Mouse (Mus musculus) fibroblast of lung, adult 2 months (primary cell): ENCODE results near the gene Cd99l2.

Experiments
- DNase-seq: peaks from one replicate; pipeline ENCODE4 v3.0.0-alpha.2; 2011; ENCODE audit warnings: low read depth

The Cd99l2 gene

GRCm38 (mm10) chrX:71468639-71469295 lies 23.9 kb downstream of the Cd99l2 start:
- no peak for DNase-seq

GRCm38 (mm10) chrX:71467491-71467890 lies 25.2 kb downstream of the Cd99l2 start:
- DNase-seq = no peak

- DNase-seq = no peak
Observed at GRCm38 (mm10) chrX:71465417-71465816, 27.2 kb downstream of the Cd99l2 start.

GRCm38 (mm10) chrX:71464138-71464826 lies 28.4 kb downstream of the Cd99l2 start:
- no peak for DNase-seq

GRCm38 (mm10) chrX:71456078-71456737 lies 36.4 kb downstream of the Cd99l2 start:
- DNase-seq = no peak

GRCm38 (mm10) chrX:71442916-71443315 lies 49.7 kb downstream of the Cd99l2 start:
- DNase-seq = no peak

- DNase-seq = no peak
Observed at GRCm38 (mm10) chrX:71439473-71439872, 53.2 kb downstream of the Cd99l2 start.

GRCm38 (mm10) chrX:71435542-71435941 lies 57.1 kb downstream of the Cd99l2 start:
- DNase-seq = no peak

GRCm38 (mm10) chrX:71434860-71435259 lies 57.8 kb downstream of the Cd99l2 start:
- DNase-seq = no peak

- DNase-seq = no peak
Observed at GRCm38 (mm10) chrX:71434448-71434847, 58.2 kb downstream of the Cd99l2 start.

GRCm38 (mm10) chrX:71430900-71431299 lies 61.7 kb downstream of the Cd99l2 start:
- no peak for DNase-seq

- no peak for DNase-seq
Observed at GRCm38 (mm10) chrX:71427491-71427890, 65.2 kb downstream of the Cd99l2 start.

- DNase-seq = peak; percentile 18
Observed at GRCm38 (mm10) chrX:71425746-71426519, 66.7 kb downstream of the Cd99l2 start.

- DNase-seq = no peak
Observed at GRCm38 (mm10) chrX:71424852-71425251, 67.8 kb downstream of the Cd99l2 start.

GRCm38 (mm10) chrX:71413616-71414015 lies 79.0 kb downstream of the Cd99l2 start:
- no peak for DNase-seq

- DNase-seq = no peak
Observed at GRCm38 (mm10) chrX:71412776-71413175, 79.9 kb downstream of the Cd99l2 start.

GRCm38 (mm10) chrX:71408386-71408785 lies 84.3 kb downstream of the Cd99l2 start:
- no peak for DNase-seq

- no peak for DNase-seq
Observed at GRCm38 (mm10) chrX:71406290-71406689, 86.4 kb downstream of the Cd99l2 start.

- DNase-seq = no peak
Observed at GRCm38 (mm10) chrX:71396326-71396725, 96.3 kb downstream of the Cd99l2 start.

- no peak for DNase-seq
Observed at GRCm38 (mm10) chrX:71381571-71381970, 111.1 kb downstream of the Cd99l2 start.

- DNase-seq = no peak
Observed at GRCm38 (mm10) chrX:71378435-71378834, 114.2 kb downstream of the Cd99l2 start.

- DNase-seq = no peak
Observed at GRCm38 (mm10) chrX:71376781-71377180, 115.9 kb downstream of the Cd99l2 start.
